Mouse (Mus musculus): ENCODE results near the gene Gm5475.

The Gm5475 gene

GRCm38 (mm10) chr15:100448572-100448971 lies 26.6 kb downstream of the Gm5475 start:
- no peak for DNase-seq (ENCODE audit: low read depth, low spot score)

DNA sequence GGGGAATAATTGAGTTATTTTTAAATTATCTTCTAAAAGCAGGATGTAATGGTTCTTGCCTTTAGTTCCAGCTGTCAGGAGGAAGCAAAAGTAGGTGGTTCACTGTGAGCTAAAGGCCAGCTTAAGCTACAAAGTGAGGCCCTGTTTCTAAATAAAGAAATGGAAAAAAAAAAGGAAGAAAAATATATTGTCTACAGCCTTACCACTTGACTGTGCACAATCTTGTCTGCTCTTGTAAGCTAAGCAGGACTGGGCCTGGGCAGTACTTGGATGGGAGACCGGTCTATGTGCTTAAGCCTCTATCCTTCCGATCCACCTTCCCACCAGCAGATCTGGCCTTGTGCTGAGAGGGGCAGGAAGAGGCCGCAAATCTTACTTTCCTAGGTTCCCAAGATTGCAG lies 27.5 kb downstream of the Gm5475 start:
- no peak for DNase-seq (ENCODE audit: low read depth, low spot score)

DNA sequence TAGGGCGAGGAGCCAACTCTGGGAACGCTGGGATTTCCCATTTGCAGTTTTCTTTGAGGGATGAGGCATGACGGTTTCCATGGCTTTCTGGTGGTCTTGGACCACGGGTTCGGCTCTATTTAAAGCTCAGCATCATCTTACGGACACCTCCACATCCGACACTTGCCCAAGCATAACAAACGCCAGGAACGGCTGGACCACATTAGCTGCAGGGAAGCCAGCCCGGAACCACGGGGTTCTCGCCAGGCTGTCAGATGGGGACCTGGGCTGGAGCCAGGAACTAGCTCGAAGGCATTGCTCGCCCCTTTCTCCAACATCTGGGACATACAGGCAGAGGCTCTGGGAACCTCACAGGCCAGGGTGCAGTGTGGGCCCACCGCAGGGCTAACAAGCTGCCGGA lies 29.3 kb downstream of the Gm5475 start:
- DNase-seq (ENCODE audit: low read depth, low spot score) = no peak

GRCm38 (mm10) chr15:100452486-100452885 lies 30.5 kb downstream of the Gm5475 start:
- DNase-seq (ENCODE audit: low read depth, low spot score) = no peak

GRCm38 (mm10) chr15:100456356-100456991 lies 34.5 kb downstream of the Gm5475 start:
- no peak for DNase-seq (ENCODE audit: low read depth, low spot score)

GRCm38 (mm10) chr15:100457340-100457739 lies 35.4 kb downstream of the Gm5475 start:
- no peak for DNase-seq (ENCODE audit: low read depth, low spot score)

GRCm38 (mm10) chr15:100458055-100458454 lies 36.1 kb downstream of the Gm5475 start:
- no peak for DNase-seq (ENCODE audit: low read depth, low spot score)

GRCm38 (mm10) chr15:100460942-100461341 lies 39.0 kb downstream of the Gm5475 start:
- DNase-seq (ENCODE audit: low read depth, low spot score) = no peak

DNA sequence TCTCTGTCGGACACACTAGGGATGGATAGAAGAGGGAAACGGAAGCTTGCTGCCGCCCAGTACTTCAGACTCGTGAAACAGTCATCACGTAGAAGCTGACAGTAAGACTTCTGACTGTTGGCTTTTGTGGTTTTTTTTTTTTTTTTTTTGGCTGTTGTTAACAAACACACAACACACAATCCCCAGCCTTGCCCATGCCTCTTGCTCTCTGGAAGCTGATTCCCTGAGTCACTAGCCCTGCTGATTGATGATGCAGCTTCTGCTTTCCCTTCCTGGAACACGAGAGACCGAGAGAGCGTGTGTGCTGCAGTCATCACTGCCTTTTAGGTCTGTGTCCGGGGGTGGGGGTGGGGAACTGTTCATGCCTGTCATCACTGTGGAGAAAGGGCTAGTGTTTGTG lies 39.7 kb downstream of the Gm5475 start:
- DNase-seq (ENCODE audit: low read depth, low spot score) = no peak

DNA sequence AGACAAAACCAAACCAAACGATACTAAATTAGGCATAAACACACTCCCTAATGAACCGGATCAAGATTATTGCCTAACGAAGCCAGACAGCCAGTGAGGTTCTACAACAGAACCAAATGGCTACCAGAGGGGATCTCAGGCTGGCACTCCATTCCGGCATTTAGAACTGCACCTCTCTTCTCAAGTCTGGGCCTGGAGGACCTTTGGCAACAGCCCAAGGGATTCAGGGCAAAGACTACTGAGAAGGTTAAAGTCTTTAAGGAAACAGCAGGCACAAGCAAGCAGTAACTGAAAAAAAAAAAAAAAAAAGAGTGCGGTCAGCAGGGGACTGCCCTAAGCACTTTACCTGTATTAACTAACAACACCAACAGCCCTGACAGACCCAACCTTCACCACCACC lies 40.1 kb downstream of the Gm5475 start:
- no peak for DNase-seq (ENCODE audit: low read depth, low spot score)

GRCm38 (mm10) chr15:100463712-100464111 lies 41.8 kb downstream of the Gm5475 start:
- no peak for DNase-seq (ENCODE audit: low read depth, low spot score)

- DNase-seq (ENCODE audit: low read depth, low spot score) = no peak
Measured at GRCm38 (mm10) chr15:100465432-100465831, 43.5 kb downstream of the Gm5475 start.

DNA sequence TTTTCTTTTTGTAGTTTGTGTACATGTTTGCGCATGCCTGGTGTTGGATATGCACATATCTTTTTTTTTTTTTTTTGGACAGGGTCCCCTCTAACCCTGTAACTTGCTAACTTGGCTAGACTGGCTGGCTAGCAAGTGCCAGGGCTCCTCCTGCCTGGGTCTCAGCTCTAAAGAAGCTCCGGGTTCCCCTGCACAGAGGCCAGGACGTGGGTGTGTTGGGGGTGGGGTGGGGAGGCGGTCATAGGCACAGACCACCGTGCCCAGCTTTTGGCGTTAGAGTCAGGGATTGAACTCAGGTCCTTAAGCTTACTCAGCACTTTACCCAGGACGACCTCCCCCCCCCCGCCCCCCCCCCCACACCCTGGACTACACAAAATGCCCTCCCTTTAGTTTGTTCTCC lies 45.8 kb downstream of the Gm5475 start:
- no peak for DNase-seq (ENCODE audit: low read depth, low spot score)

DNA sequence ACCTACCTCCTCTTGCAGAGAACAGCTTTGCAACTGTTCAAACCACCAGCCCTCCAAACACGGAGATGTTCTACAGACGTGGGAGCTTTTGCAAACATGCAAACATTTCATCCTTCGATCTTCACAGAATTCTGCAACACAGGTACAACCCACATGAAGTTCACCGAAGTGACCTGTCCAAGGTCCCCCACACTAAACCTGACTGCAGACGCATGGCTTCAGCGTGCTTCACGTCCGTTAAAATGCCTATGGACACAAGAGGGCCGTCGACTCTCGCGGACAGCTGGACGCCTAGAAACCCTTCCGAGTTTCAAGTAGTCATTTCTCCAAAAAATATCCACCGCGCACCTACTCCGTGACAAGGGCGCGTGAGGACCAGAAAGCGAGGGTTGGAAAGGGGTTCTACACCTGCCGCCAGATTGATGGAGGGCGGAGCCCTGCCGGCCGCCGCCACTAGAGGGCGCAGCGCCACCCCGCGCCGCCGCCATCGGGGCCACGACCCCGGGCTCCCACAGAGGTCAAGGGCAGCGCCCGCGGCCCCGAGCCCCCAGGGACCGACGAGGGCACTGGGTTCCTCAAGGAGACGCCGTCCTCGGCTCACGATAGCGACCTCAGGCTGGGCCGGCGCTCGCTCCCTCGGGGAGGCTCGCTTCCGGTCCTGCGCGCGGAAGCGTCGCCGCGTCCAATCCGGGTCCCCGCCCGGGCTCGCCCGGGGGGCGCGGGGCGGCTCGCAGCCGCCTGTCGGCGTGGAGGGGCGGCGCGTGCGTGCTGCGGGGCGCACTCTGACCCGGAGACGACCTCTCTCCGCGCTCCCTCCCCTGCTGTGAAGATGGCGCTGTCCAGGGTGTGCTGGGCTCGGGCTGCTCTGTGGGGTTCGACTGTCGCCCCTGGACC lies 46.6 kb downstream of the Gm5475 start, which contains the start of gene Letmd1:
Gene Letmd1, plus strand, starts transcription at position 729 of the 894 bp plus-strand sequence.
- DNase-seq (ENCODE audit: low read depth, low spot score) = peak; percentile 78

GRCm38 (mm10) chr15:100469189-100469545 lies 47.2 kb downstream of the Gm5475 start:
- no peak for DNase-seq (ENCODE audit: low read depth, low spot score)

- DNase-seq (ENCODE audit: low read depth, low spot score) = no peak
Measured at GRCm38 (mm10) chr15:100470037-100470436, 48.1 kb downstream of the Gm5475 start.

DNA sequence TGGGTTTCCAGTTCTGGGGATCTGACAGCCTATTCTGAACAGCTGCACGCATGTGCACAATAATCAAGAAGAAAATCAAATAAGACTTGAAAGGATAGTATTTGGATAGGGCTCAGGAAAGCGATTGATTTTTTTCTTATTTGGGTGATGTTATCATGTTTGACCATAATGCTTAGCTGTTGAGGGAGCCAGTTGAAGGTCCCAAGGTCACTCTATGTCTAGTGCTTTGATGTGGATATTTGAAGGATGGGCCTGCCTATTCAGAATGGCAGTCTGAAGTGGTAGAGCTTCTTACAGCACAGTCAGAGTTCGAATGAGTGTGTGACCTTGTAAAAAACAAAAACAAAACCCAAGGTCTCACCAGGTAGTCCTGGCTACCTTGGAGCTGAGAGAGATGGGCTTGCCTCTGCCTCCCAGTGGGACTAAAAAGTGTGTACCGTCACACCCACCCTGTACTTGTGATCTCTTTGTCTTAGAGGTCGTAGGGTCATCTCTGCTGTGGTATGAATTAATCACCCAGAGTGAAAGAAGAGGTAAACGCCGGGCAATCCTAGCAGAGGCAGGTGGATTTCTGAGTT lies 52.1 kb downstream of the Gm5475 start:
- DNase-seq (ENCODE audit: low read depth, low spot score) = no peak

Measured in telencephalon, adult 2 months (tissue).